Mouse (Mus musculus) stomach, embryonic 15.5 days (tissue): ENCODE measurements around the gene Gm26938. TPM values are rescaled to one million over a fixed set of nuclear protein-coding genes. Genes with fewer than 3 reads are reported as not detected.

Experiments used
- ATAC-seq: fragments of 200-750 bp; cut with Nextera tagmentation; 2 replicates; pipeline ENCODE4 v1.8.0; 2017; ENCODE audit warnings: low read depth, moderate number of reproducible peaks, moderate TSS enrichment; ENCODE audit not compliant: insufficient read depth, low FRiP score
- H3K27ac ChIP-seq: fragments of 300-500 bp; sonication (generic); 2 replicates; pipeline ENCODE4 v1.5.1; 2015; ENCODE audit warnings: mild to moderate bottlenecking, inconsistent platforms
- H3K27me3 ChIP-seq: fragments of 300-500 bp; sonication (generic); replicated peaks from 2 replicates; pipeline ENCODE4 v1.6.1; 2015; ENCODE audit warnings: inconsistent platforms
- H3K36me3 ChIP-seq: fragments of 300-500 bp; sonication (generic); 2 replicates; pipeline ENCODE4 v1.6.1; 2015; ENCODE audit warnings: inconsistent platforms
- H3K4me1 ChIP-seq: fragments of 300-500 bp; sonication (generic); 2 replicates; pipeline ENCODE4 v1.6.1; 2015; ENCODE audit warnings: inconsistent platforms
- H3K4me2 ChIP-seq: fragments of 300-500 bp; sonication (generic); 2 replicates; pipeline ENCODE4 v1.6.1; 2015; ENCODE audit warnings: mild to moderate bottlenecking, inconsistent platforms
- H3K4me3 ChIP-seq: fragments of 300-500 bp; sonication (generic); replicated peaks from 2 replicates; pipeline ENCODE4 v1.5.1; 2015; ENCODE audit warnings: inconsistent platforms
- H3K9ac ChIP-seq: fragments of 300-500 bp; sonication (generic); 2 replicates; pipeline ENCODE4 v1.6.1; 2015; ENCODE audit warnings: inconsistent platforms
- H3K9me3 ChIP-seq: fragments of 300-500 bp; sonication (generic); 2 replicates; pipeline ENCODE4 v1.6.1; 2016; ENCODE audit warnings: inconsistent platforms
- WGBS: fragments of 180-500 bp; shearing (Covaris S2); methylation state at CpG from one replicate; pipeline ENCODE4 v1.1.7; 2015; 5-methylcytosine and 5-hydroxymethylcytosine counted together
- polyA plus RNA-seq: library from polyadenylated mRNA; unstranded; fragments of >200 nt; fragmentation: Nextera tagmentation; extraction: Ambion mirVana; gene quantifications from 2 replicates; pipeline ENCODE4 v1.2.1, GENCODE M21; 2015

Gm26938 gene
- polyA plus RNA-seq, 1 experiment from 2014 or later: not detected

- Histone ChIP-seq H3K4me3 (no peak overlapping the region), H3K4me1 (peaks cover 9% of the 10 kb centered on the region), H3K9ac (no peak overlapping the region), H3K36me3 (peaks cover 15% of the 10 kb centered on the region; the same call in 1 of the 2 replicates), H3K9me3 (no peaks in the 10 kb centered on the region), H3K4me2 (no peak overlapping the region), H3K27me3 (no peaks in the 10 kb centered on the region), H3K27ac (no peak overlapping the region)
- no peak for ATAC-seq
- 100% methylated on average over 1 of the region's 1 CpGs for WGBS
Measured at GRCm38 (mm10) chr5:139827593-139827992, 1.4 kb upstream of the Gm26938 start.

- 30% methylated on average over 11 of the region's 11 CpGs for WGBS
- ATAC-seq: no peak
- no peaks in the 10 kb centered on the region for H3K9me3 ChIP-seq
- H3K36me3 ChIP-seq: peaks cover 15% of the 10 kb centered on the region; the same call in 1 of the 2 replicates
- no peak overlapping the region for H3K27ac ChIP-seq
- H3K4me1 ChIP-seq: peaks cover 9% of the 10 kb centered on the region
- no peaks in the 10 kb centered on the region for H3K27me3 ChIP-seq
- H3K4me2 ChIP-seq: peak overlapping the region; percentile 86
- peak overlapping the region; percentile 84 for H3K9ac ChIP-seq
- H3K4me3 ChIP-seq: peak overlapping the region; percentile 82
Measured at GRCm38 (mm10) chr5:139825947-139826346, 260 bp downstream of the Gm26938 start.

GRCm38 (mm10) chr5:139824531-139824930, 1.7 kb downstream of the Gm26938 start:
- ATAC-seq: no peak
- Histone ChIP-seq H3K4me3 (no peak overlapping the region), H3K4me2 (no peak overlapping the region), H3K27me3 (no peaks in the 10 kb centered on the region), H3K36me3 (peaks cover 15% of the 10 kb centered on the region; the same call in 1 of the 2 replicates), H3K4me1 (peaks cover 9% of the 10 kb centered on the region), H3K9ac (no peak overlapping the region), H3K27ac (no peak overlapping the region), H3K9me3 (no peaks in the 10 kb centered on the region)
- WGBS: 87% methylated on average over 10 of the region's 10 CpGs

- Histone ChIP-seq H3K9me3 (no peaks in the 10 kb centered on the region), H3K4me1 (peaks cover 9% of the 10 kb centered on the region), H3K27ac (peak overlapping the region; percentile 33; the same call in 1 of the 2 replicates), H3K4me2 (no peak overlapping the region), H3K27me3 (no peaks in the 10 kb centered on the region), H3K36me3 (peaks cover 15% of the 10 kb centered on the region; the same call in 1 of the 2 replicates), H3K9ac (no peak overlapping the region), H3K4me3 (no peak overlapping the region)
- WGBS: 62% methylated on average over 12 of the region's 12 CpGs
- no peak for ATAC-seq
Measured at GRCm38 (mm10) chr5:139821466-139822459, 4.4 kb downstream of the Gm26938 start.

- Histone ChIP-seq H3K27me3 (no peaks in the 10 kb centered on the region), H3K9ac (no peak within 1 kb of the TSS), H3K9me3 (no peaks in the 10 kb centered on the region), H3K4me3 (no peak within 1 kb of the TSS), H3K27ac (peak within 1 kb of the TSS; percentile 55; the same call in 1 of the 2 replicates), H3K4me2 (peak within 1 kb of the TSS; percentile 17; the same call in 1 of the 2 replicates), H3K36me3 (peaks cover 13% of the 10 kb centered on the region; the same call in 1 of the 2 replicates), H3K4me1 (no peaks in the 10 kb centered on the region)
- WGBS: 78% methylated on average over 9 of the region's 9 CpGs
- no peak for ATAC-seq
Measured at GRCm38 (mm10) chr5:139819538-139820181, 6.5 kb downstream of the Gm26938 start, which contains the start of gene Tmem184a. TSS of gene Tmem184a (minus strand) at chr5:139819917.

- no peak overlapping the region for H3K4me3 ChIP-seq
- H3K4me1 ChIP-seq: no peaks in the 10 kb centered on the region
- whole genome bisulfite sequencing: 47% methylated on average over 4 of the region's 4 CpGs
- no peak overlapping the region for H3K4me2 ChIP-seq
- 0 out of 2 replicates have a peak, but pooled peaks have one; percentile 21 for ATAC-seq
- H3K27me3 ChIP-seq: 0 out of 2 replicates have a peak, but pooled peaks cover 5% of the 10 kb centered on the region
- no peaks in the 10 kb centered on the region for H3K9me3 ChIP-seq
- peaks cover 9% of the 10 kb centered on the region; the same call in 1 of the 2 replicates for H3K36me3 ChIP-seq
- no peak overlapping the region; the same call in 1 of the 2 replicates for H3K27ac ChIP-seq
- no peak overlapping the region for H3K9ac ChIP-seq
Measured at GRCm38 (mm10) chr5:139818801-139819200, 7.4 kb downstream of the Gm26938 start.

GRCm38 (mm10) chr5:139818056-139818455, 8.2 kb downstream of the Gm26938 start:
- H3K27me3 ChIP-seq: 0 out of 2 replicates have a peak, but pooled peaks cover 5% of the 10 kb centered on the region
- H3K9me3 ChIP-seq: no peaks in the 10 kb centered on the region
- H3K4me3 ChIP-seq: no peak overlapping the region
- no peak overlapping the region for H3K9ac ChIP-seq
- peaks cover 3% of the 10 kb centered on the region; the same call in 1 of the 2 replicates for H3K36me3 ChIP-seq
- no peaks in the 10 kb centered on the region for H3K4me1 ChIP-seq
- ATAC-seq: no peak
- no peak overlapping the region for H3K4me2 ChIP-seq
- 77% methylated on average over 3 of the region's 3 CpGs for WGBS
- no peak overlapping the region for H3K27ac ChIP-seq

- peaks cover 5% of the 10 kb centered on the region; the same call in 1 of the 2 replicates for H3K4me1 ChIP-seq
- 0 out of 2 replicates have a peak, but pooled peaks cover 5% of the 10 kb centered on the region for H3K27me3 ChIP-seq
- no peak overlapping the region for H3K27ac ChIP-seq
- no peak overlapping the region for H3K9ac ChIP-seq
- no peaks in the 10 kb centered on the region for H3K36me3 ChIP-seq
- ATAC-seq: no peak
- H3K4me3 ChIP-seq: no peak overlapping the region
- no peak overlapping the region for H3K4me2 ChIP-seq
- no peaks in the 10 kb centered on the region for H3K9me3 ChIP-seq
- 3% methylated on average over 1 of the region's 1 CpGs for WGBS
Measured at GRCm38 (mm10) chr5:139817292-139817691, 8.9 kb downstream of the Gm26938 start.

GRCm38 (mm10) chr5:139816445-139816844, 9.8 kb downstream of the Gm26938 start:
- H3K27me3 ChIP-seq: 0 out of 2 replicates have a peak, but pooled peaks cover 5% of the 10 kb centered on the region
- H3K4me2 ChIP-seq: no peak overlapping the region
- H3K9ac ChIP-seq: no peak overlapping the region
- ATAC-seq: no peak
- H3K4me3 ChIP-seq: no peak overlapping the region
- no peak overlapping the region for H3K27ac ChIP-seq
- peaks cover 5% of the 10 kb centered on the region; the same call in 1 of the 2 replicates for H3K4me1 ChIP-seq
- H3K36me3 ChIP-seq: no peaks in the 10 kb centered on the region
- H3K9me3 ChIP-seq: no peaks in the 10 kb centered on the region

- Histone ChIP-seq H3K9me3 (no peaks in the 10 kb centered on the region), H3K27ac (no peak overlapping the region), H3K36me3 (no peaks in the 10 kb centered on the region), H3K9ac (no peak overlapping the region), H3K4me2 (no peak overlapping the region), H3K4me3 (no peak overlapping the region), H3K4me1 (peaks cover 5% of the 10 kb centered on the region; the same call in 1 of the 2 replicates), H3K27me3 (0 out of 2 replicates have a peak, but pooled peaks cover 5% of the 10 kb centered on the region)
- ATAC-seq: no peak
- WGBS: 52% methylated on average over 6 of the region's 6 CpGs
Measured at GRCm38 (mm10) chr5:139815964-139816363, 10.2 kb downstream of the Gm26938 start.

- H3K36me3 ChIP-seq: no peaks in the 10 kb centered on the region
- peak overlapping the region; percentile 40 for H3K4me3 ChIP-seq
- H3K9me3 ChIP-seq: no peaks in the 10 kb centered on the region
- WGBS: 6% methylated on average over 12 of the region's 13 CpGs
- peaks cover 5% of the 10 kb centered on the region; the same call in 1 of the 2 replicates for H3K4me1 ChIP-seq
- H3K27ac ChIP-seq: peak overlapping the region; percentile 83
- H3K4me2 ChIP-seq: peak overlapping the region; percentile 43
- H3K9ac ChIP-seq: 0 out of 2 replicates have a peak overlapping the region, but pooled peaks have one; percentile 9
- ATAC-seq: peak; percentile 71
- H3K27me3 ChIP-seq: 0 out of 2 replicates have a peak, but pooled peaks cover 5% of the 10 kb centered on the region
Measured at GRCm38 (mm10) chr5:139813963-139814381, 12.2 kb downstream of the Gm26938 start.
